Mouse (Mus musculus): ENCODE data around the gene Mst1r. TPM values are rescaled to one million over a fixed set of nuclear protein-coding genes. Genes with fewer than 3 reads are reported as not detected.

Mst1r gene
- polyA plus RNA-seq, 1 experiment from 2014 or later: 0.80 TPM

GRCm38 (mm10) chr9:107966676-107967075 is 60.0 kb downstream of the Mst1r start:
- 83% methylated on average over 10 of the region's 10 CpGs for WGBS
- H3K27me3 ChIP-seq (ENCODE audit: control insufficient read depth, insufficient read depth, low read length): no peaks in the 10 kb centered on the region
- H3K27ac ChIP-seq (ENCODE audit: low read depth, low read length): no peak overlapping the region
- no peak for ATAC-seq (ENCODE audit: low FRiP score, low TSS enrichment)
- H3K9me3 ChIP-seq (ENCODE audit: control insufficient read depth, low read length): no peaks in the 10 kb centered on the region
- H3K36me3 ChIP-seq (ENCODE audit: control insufficient read depth, insufficient read depth, low read length): peaks cover 43% of the 10 kb centered on the region
- H3K4me3 ChIP-seq (ENCODE audit: low read length): no peak overlapping the region
- H3K9ac ChIP-seq (ENCODE audit: low read depth, low read length): no peak overlapping the region
- H3K4me1 ChIP-seq (ENCODE audit: control insufficient read depth, insufficient read depth, low read length): no peaks in the 10 kb centered on the region
- no peak overlapping the region for H3K4me2 ChIP-seq (replicated peaks; ENCODE audit: low read depth, low read length)

- Histone ChIP-seq H3K27me3 (ENCODE audit: control insufficient read depth, insufficient read depth, low read length) (no peaks in the 10 kb centered on the region), H3K4me3 (ENCODE audit: low read length) (no peak overlapping the region), H3K9me3 (ENCODE audit: control insufficient read depth, low read length) (no peaks in the 10 kb centered on the region), H3K36me3 (ENCODE audit: control insufficient read depth, insufficient read depth, low read length) (peaks cover 40% of the 10 kb centered on the region), H3K27ac (ENCODE audit: low read depth, low read length) (no peak overlapping the region), H3K4me2 (replicated peaks; ENCODE audit: low read depth, low read length) (no peak overlapping the region), H3K9ac (ENCODE audit: low read depth, low read length) (no peak overlapping the region), H3K4me1 (ENCODE audit: control insufficient read depth, insufficient read depth, low read length) (no peaks in the 10 kb centered on the region)
- 89% methylated on average over 6 of the region's 6 CpGs for WGBS
- ATAC-seq (ENCODE audit: low FRiP score, low TSS enrichment): no peak
Observed at GRCm38 (mm10) chr9:107967437-107967836, 60.8 kb downstream of the Mst1r start.

GRCm38 (mm10) chr9:107968531-107968930 is 61.9 kb downstream of the Mst1r start:
- Histone ChIP-seq H3K4me2 (replicated peaks; ENCODE audit: low read depth, low read length) (no peak overlapping the region), H3K9me3 (ENCODE audit: control insufficient read depth, low read length) (no peaks in the 10 kb centered on the region), H3K4me1 (ENCODE audit: control insufficient read depth, insufficient read depth, low read length) (no peaks in the 10 kb centered on the region), H3K27me3 (ENCODE audit: control insufficient read depth, insufficient read depth, low read length) (no peaks in the 10 kb centered on the region), H3K9ac (ENCODE audit: low read depth, low read length) (no peak overlapping the region), H3K27ac (ENCODE audit: low read depth, low read length) (no peak overlapping the region), H3K4me3 (ENCODE audit: low read length) (no peak overlapping the region), H3K36me3 (ENCODE audit: control insufficient read depth, insufficient read depth, low read length) (peaks cover 34% of the 10 kb centered on the region)
- 89% methylated on average over 7 of the region's 7 CpGs for WGBS
- ATAC-seq (ENCODE audit: low FRiP score, low TSS enrichment): no peak

Other genes starting within 250 kb of the Mst1r start
- gene Slc38a3, start 237.3 kb upstream of the Mst1r start, polyA plus RNA-seq (2014; fragmentation: Nextera tagmentation; extraction: Ambion mirVana): 4.8 and 6.5 TPM in 2 replicates
- gene Gnat1, start 227.2 kb upstream of the Mst1r start, polyA plus RNA-seq (2014; fragmentation: Nextera tagmentation; extraction: Ambion mirVana): 4.7 and 5.3 TPM in 2 replicates
- 32.4 and 38.4 TPM in 2 replicates for gene Sema3f, start 196.4 kb upstream of the Mst1r start, polyA plus RNA-seq (2014; fragmentation: Nextera tagmentation; extraction: Ambion mirVana)
- gene Rbm5, start 135.9 kb upstream of the Mst1r start, polyA plus RNA-seq (2014; fragmentation: Nextera tagmentation; extraction: Ambion mirVana): 128 and 193 TPM in 2 replicates
- 55.9 and 75.1 TPM in 2 replicates for gene Rbm6, start 33.6 kb upstream of the Mst1r start, polyA plus RNA-seq (2014; fragmentation: Nextera tagmentation; extraction: Ambion mirVana)
- 9.9 and 11.5 TPM in 2 replicates for gene Mon1a, start 18.7 kb upstream of the Mst1r start, polyA plus RNA-seq (2014; fragmentation: Nextera tagmentation; extraction: Ambion mirVana)
- not detected in 2 replicates for gene Actl11, start 21.6 kb downstream of the Mst1r start, polyA plus RNA-seq (2014; fragmentation: Nextera tagmentation; extraction: Ambion mirVana)
- 0.77 and 0.79 TPM in 2 replicates for gene Camkv, start 28.8 kb downstream of the Mst1r start, polyA plus RNA-seq (2014; fragmentation: Nextera tagmentation; extraction: Ambion mirVana)
- 23.7 and 24.5 TPM in 2 replicates for gene Traip, start 43.3 kb downstream of the Mst1r start, polyA plus RNA-seq (2014; fragmentation: Nextera tagmentation; extraction: Ambion mirVana)
- 25.7 and 28.0 TPM in 2 replicates for gene Uba7, start 68.6 kb downstream of the Mst1r start, polyA plus RNA-seq (2014; fragmentation: Nextera tagmentation; extraction: Ambion mirVana)
- gene Gm20661, start 76.2 kb downstream of the Mst1r start, polyA plus RNA-seq (2014; fragmentation: Nextera tagmentation; extraction: Ambion mirVana): 4.8 and 5.5 TPM in 2 replicates
- 64.1 and 69.0 TPM in 2 replicates for gene Inka1, start 79.0 kb downstream of the Mst1r start, polyA plus RNA-seq (2014; fragmentation: Nextera tagmentation; extraction: Ambion mirVana)
- 8.8 and 9.6 TPM in 2 replicates for gene Cdhr4, start 85.6 kb downstream of the Mst1r start, polyA plus RNA-seq (2014; fragmentation: Nextera tagmentation; extraction: Ambion mirVana)
- gene Gm20662, start 89.5 kb downstream of the Mst1r start, polyA plus RNA-seq (2014; fragmentation: Nextera tagmentation; extraction: Ambion mirVana): 0.61 and 0.63 TPM in 2 replicates
- gene Ip6k1, start 95.6 kb downstream of the Mst1r start, polyA plus RNA-seq (2014; fragmentation: Nextera tagmentation; extraction: Ambion mirVana): 21.2 and 28.4 TPM in 2 replicates
- gene Gmppb, start 142.4 kb downstream of the Mst1r start, polyA plus RNA-seq (2014; fragmentation: Nextera tagmentation; extraction: Ambion mirVana): 19.8 and 20.8 TPM in 2 replicates
- gene Amigo3, start 146.3 kb downstream of the Mst1r start, polyA plus RNA-seq (2014; fragmentation: Nextera tagmentation; extraction: Ambion mirVana): 1.6 and 2.1 TPM in 2 replicates
- gene Mst1, start 173.6 kb downstream of the Mst1r start, polyA plus RNA-seq (2014; fragmentation: Nextera tagmentation; extraction: Ambion mirVana): not detected in 2 replicates
- gene Rnf123, start 176.5 kb downstream of the Mst1r start, polyA plus RNA-seq (2014; fragmentation: Nextera tagmentation; extraction: Ambion mirVana): 20.0 and 30.9 TPM in 2 replicates
- gene Apeh, start 187.7 kb downstream of the Mst1r start, polyA plus RNA-seq (2014; fragmentation: Nextera tagmentation; extraction: Ambion mirVana): 55.2 and 57.8 TPM in 2 replicates

Measured in kidney, embryonic 14.5 days (tissue).